Mouse (Mus musculus) heart, embryonic 10.5 days (tissue): Measurements from ENCODE around the gene Hpca. TPM values are rescaled to one million over a fixed set of nuclear protein-coding genes. Genes with fewer than 3 reads are reported as not detected.

Experiments
- DNase-seq: peaks from one replicate; pipeline ENCODE4 v3.0.0-alpha.2; 2017; ENCODE audit warnings: low spot score
- H3K27ac ChIP-seq: fragments of 300-500 bp; sonication (generic); 2 replicates; pipeline ENCODE4 v1.5.1; 2016; ENCODE audit warnings: mild to moderate bottlenecking
- H3K27me3 ChIP-seq: fragments of 300-500 bp; sonication (generic); 2 replicates; pipeline ENCODE4 v1.6.1; 2016; ENCODE audit warnings: mild to moderate bottlenecking; ENCODE audit not compliant: poor library complexity, insufficient read depth, severe bottlenecking
- H3K36me3 ChIP-seq: fragments of 300-500 bp; sonication (generic); 2 replicates; pipeline ENCODE4 v1.6.1; 2016; ENCODE audit warnings: mild to moderate bottlenecking, moderate library complexity
- H3K4me1 ChIP-seq: fragments of 300-500 bp; sonication (generic); 2 replicates; pipeline ENCODE4 v1.6.1; 2016; ENCODE audit warnings: mild to moderate bottlenecking
- H3K4me3 ChIP-seq: fragments of 300-500 bp; sonication (generic); 2 replicates; pipeline ENCODE4 v1.5.1; 2016; ENCODE audit warnings: mild to moderate bottlenecking, moderate library complexity
- H3K9me3 ChIP-seq: fragments of 300-500 bp; sonication (generic); 2 replicates; pipeline ENCODE4 v1.6.1; 2016; ENCODE audit warnings: mild to moderate bottlenecking, moderate library complexity
- WGBS: fragments of 180-500 bp; shearing (Covaris S2); methylation state at CpG from one replicate; pipeline ENCODE4 v1.1.7; 2016; 5-methylcytosine and 5-hydroxymethylcytosine counted together
- polyA plus RNA-seq: library from polyadenylated mRNA; unstranded; fragments of >200 nt; fragmentation: Nextera tagmentation; extraction: Ambion mirVana; gene quantifications from 2 replicates; pipeline ENCODE4 v1.2.1, GENCODE M21; 2016

The Hpca gene
- polyA plus RNA-seq, 1 experiment from 2014 or later, result 1.4 TPM

DNA sequence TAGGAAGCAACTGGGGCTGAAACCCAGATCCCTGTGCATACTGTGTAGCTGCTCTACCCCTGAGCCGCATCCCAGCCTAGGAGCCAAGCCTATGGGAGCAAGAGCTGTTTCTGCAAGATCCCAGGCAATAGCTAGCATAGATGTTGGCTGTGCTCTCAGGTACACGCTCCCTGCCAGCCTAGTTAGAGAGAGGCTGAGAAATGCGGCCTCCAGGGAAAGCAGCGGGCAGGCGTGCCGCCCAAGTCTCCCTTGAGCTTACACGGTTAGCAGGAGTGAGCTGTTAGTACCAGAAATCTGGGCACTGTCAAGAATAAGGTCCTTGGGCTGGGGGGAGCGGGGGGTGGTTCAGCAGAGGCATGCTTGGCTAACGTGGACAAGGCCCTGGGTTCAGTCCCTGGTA lies 36.9 kb downstream of the Hpca start:
- peaks cover 42% of the 10 kb centered on the region for H3K36me3 ChIP-seq
- WGBS, result 85% methylated on average over 9 of the region's 9 CpGs

DNA sequence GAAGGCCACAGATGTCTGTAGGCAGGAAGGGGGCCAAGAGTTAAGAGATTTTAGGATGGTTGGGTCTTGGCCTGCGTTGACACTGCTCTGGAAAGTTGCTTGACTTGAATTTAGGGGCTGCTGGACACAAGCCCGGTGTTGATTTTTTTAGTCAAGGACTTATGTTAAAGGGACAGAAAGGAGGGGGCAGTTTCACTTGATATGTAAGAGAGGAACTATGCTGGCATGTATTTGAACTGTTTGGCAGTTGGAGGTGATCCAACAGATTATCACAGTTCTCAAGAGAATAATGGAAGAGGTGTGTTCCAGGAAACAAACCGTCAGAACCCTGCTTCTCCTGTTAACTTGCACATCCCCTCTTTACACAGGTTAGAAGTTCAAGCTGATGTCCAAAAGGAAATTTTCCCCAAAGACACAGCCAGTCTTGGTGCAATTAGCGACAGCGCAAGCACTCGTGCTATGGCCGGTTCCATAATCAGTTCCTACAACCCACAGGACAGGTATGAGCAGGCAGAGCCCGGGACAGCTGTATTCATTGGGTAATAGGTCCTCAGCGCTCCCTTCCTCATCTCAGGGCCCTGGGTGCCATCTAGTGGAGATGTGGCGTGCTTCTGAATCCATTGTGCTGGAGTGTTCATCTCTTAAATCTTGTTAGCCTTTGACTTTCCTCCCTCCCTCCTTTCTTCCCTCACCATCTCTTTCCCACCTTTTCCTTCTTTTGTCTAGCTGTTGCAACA lies 39.3 kb downstream of the Hpca start:
- Histone ChIP-seq H3K4me1 (no peaks in the 10 kb centered on the region), H3K4me3 (no peak overlapping the region), H3K9me3 (0 out of 2 replicates have a peak, but pooled peaks cover 4% of the 10 kb centered on the region), H3K36me3 (peaks cover 65% of the 10 kb centered on the region), H3K27me3 (peaks cover 8% of the 10 kb centered on the region; the same call in 1 of the 2 replicates), H3K27ac (no peak overlapping the region)
- DNase-seq, result peak; percentile 83
- WGBS, result 54% methylated on average over 10 of the region's 10 CpGs

More for the DNA sequence above, 36.9 kb downstream of the Hpca start:
- Histone ChIP-seq H3K27ac (no peak overlapping the region), H3K4me3 (no peak overlapping the region), H3K9me3 (no peaks in the 10 kb centered on the region), H3K4me1 (no peaks in the 10 kb centered on the region), H3K27me3 (peaks cover 8% of the 10 kb centered on the region; the same call in 1 of the 2 replicates)
- no peak for DNase-seq

DNA sequence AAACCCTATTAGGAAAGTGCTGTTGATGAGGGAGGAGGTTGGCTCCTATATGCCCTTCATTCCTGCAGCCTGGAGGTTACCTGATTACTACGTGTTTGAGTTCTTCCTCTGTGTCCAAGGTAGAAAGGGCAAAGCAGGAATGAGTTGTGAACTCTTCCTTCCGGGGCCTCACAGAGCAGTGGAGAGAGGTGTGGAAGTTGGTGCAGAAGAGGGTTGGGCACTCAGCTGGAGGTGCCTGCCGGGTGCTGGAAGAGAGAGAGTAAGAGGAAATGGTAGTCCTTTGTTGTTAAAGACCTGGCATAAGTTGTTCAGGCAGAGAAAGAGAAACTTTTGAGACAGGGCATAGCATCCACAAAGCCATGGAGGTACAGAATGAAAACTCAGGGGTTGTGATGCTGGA lies 39.9 kb downstream of the Hpca start:
- 68% methylated on average over 3 of the region's 3 CpGs for WGBS

DNA sequence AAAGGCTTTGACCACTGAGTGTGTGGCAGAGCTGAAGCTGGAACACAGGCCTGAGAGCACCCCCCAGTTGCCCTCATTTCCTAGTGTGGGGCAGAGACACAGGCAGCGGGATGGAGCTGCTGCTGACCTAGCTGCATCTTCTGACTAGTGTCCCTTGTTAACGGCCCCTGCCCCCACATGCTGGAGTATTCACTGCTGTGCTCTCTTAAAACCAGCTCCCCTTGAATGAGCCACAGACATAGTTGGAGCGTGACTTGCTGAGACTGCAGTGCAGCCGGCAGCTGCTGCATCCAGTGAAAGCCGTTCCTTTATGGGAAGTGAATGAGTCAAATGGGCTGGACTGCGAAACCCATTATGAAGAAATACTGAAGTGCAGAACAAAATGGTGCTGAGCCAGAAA lies 40.3 kb downstream of the Hpca start:
- H3K27ac ChIP-seq, result no peak overlapping the region
- no peak overlapping the region for H3K4me3 ChIP-seq
- H3K9me3 ChIP-seq, result 0 out of 2 replicates have a peak, but pooled peaks cover 4% of the 10 kb centered on the region
- no peaks in the 10 kb centered on the region for H3K4me1 ChIP-seq
- H3K36me3 ChIP-seq, result peaks cover 73% of the 10 kb centered on the region
- 76% methylated on average over 6 of the region's 6 CpGs for WGBS
- peaks cover 1% of the 10 kb centered on the region; the same call in 1 of the 2 replicates for H3K27me3 ChIP-seq
- no peak for DNase-seq

More for the DNA sequence above, 39.9 kb downstream of the Hpca start:
- no peak overlapping the region for H3K4me3 ChIP-seq
- H3K27me3 ChIP-seq, result peaks cover 5% of the 10 kb centered on the region; the same call in 1 of the 2 replicates
- H3K36me3 ChIP-seq, result peaks cover 69% of the 10 kb centered on the region
- H3K27ac ChIP-seq, result no peak overlapping the region
- H3K9me3 ChIP-seq, result 0 out of 2 replicates have a peak, but pooled peaks cover 4% of the 10 kb centered on the region
- H3K4me1 ChIP-seq, result no peaks in the 10 kb centered on the region
- DNase-seq, result no peak

DNA sequence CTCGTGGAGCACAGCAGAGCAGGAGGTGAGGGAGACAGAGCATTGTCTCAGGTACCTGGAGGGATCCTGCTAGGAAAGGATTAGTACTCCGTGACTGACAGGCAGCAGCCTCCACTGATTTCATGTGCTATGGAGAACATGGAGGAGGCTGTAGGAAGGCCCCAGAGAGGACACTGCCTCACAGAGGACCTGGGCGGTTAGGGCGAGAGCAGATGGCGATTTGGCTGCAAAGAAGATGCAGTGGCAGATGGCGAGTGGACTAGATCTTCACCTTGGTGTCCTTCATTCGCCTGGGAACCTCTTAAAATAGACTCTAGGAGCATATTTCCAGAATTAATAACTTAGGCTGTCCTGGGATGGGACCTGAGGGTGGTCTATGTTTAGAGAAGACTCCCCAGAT lies 40.8 kb downstream of the Hpca start:
- Histone ChIP-seq H3K4me1 (no peaks in the 10 kb centered on the region), H3K27me3 (no peaks in the 10 kb centered on the region), H3K27ac (no peak overlapping the region), H3K36me3 (peaks cover 77% of the 10 kb centered on the region), H3K4me3 (no peak overlapping the region), H3K9me3 (0 out of 2 replicates have a peak, but pooled peaks cover 4% of the 10 kb centered on the region)
- DNase-seq, result no peak
- WGBS, result 83% methylated on average over 7 of the region's 7 CpGs

DNA sequence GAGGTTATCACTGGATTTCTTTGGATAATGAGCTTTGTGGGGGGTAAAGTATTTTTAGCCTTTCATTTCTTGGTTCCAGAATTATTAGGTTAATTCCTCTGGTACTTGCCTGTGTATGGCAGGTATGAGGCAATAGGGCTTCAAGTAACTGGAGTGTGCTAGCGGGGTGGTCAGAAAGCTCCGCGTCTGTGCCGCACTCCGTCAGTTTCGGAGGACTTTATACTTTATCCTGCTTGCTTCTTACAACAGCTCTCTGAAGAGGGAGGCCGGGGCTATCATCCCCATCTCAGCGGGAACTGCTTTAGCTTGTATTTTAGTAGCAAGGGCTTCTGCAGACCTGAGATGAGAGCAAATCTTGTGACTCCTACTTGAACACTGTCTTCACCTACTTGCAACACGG lies 42.7 kb downstream of the Hpca start:
- Histone ChIP-seq H3K27ac (no peak overlapping the region), H3K27me3 (no peaks in the 10 kb centered on the region), H3K36me3 (peaks cover 85% of the 10 kb centered on the region), H3K4me1 (no peaks in the 10 kb centered on the region), H3K4me3 (no peak overlapping the region), H3K9me3 (0 out of 2 replicates have a peak, but pooled peaks cover 4% of the 10 kb centered on the region)
- WGBS, result 89% methylated on average over 9 of the region's 9 CpGs
- no peak for DNase-seq

DNA sequence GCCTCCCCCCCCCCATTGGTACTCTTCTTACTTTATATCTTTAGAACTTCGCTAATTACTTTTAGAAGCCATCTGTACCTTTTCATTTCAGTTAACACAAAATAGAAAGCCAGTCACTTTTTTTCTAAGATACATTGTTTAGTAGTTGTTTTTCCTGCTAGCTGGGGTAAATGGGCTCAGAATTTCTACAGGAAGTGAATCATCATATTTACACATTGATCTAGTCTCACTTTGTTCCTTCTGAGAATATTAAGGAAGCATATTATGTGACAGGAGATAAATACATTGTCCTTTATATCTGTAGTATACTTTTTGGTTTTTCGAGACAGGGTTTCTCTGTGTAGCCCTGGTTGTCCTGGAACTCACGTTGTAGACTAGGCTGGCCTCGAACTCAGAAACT lies 53.0 kb downstream of the Hpca start:
- no peaks in the 10 kb centered on the region for H3K27me3 ChIP-seq
- H3K36me3 ChIP-seq, result peaks cover 6% of the 10 kb centered on the region; the same call in 1 of the 2 replicates
- H3K4me3 ChIP-seq, result no peak overlapping the region
- H3K9me3 ChIP-seq, result no peaks in the 10 kb centered on the region
- DNase-seq, result no peak
- no peak overlapping the region for H3K27ac ChIP-seq
- 95% methylated on average over 4 of the region's 4 CpGs for WGBS
- no peaks in the 10 kb centered on the region for H3K4me1 ChIP-seq

DNA sequence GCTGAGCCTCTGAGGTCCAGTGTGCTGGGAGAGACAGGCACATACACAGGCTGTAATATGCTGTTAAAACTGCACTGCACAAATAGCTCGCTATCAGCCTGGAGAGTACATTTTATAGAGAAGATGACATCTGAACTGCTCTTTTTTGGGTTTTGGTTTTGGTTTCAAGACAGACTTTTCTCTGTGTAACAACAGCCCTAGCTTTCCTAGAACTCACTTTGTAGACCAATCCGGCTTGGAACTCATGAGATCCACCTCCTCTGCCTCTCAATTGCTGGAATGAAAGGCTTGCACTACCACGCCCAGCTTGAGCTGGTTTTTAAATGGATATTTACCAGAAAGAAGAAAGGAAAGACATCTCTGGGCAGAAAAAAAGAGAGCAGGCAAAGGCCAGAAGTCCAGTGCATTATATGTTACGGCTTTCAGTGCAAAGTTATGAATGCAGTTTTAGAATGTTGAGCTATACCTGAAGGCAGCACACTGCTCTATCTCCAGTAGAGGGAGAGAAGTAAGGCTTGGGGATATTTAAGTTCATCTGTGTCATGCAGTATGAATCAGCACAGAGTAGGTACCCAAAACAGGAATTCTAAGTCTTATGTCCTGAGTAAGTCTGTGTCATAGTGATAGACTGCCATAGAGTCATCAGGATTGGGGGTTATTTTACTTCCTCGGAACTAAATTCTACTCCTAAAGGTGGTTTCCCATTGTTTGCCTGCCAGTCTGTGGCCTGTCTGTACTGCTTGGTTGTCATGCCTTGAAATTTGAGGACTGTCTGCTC lies 54.0 kb downstream of the Hpca start:
- Histone ChIP-seq H3K9me3 (no peaks in the 10 kb centered on the region), H3K4me1 (no peaks in the 10 kb centered on the region)
- WGBS, result 86% methylated on average over 5 of the region's 5 CpGs

DNA sequence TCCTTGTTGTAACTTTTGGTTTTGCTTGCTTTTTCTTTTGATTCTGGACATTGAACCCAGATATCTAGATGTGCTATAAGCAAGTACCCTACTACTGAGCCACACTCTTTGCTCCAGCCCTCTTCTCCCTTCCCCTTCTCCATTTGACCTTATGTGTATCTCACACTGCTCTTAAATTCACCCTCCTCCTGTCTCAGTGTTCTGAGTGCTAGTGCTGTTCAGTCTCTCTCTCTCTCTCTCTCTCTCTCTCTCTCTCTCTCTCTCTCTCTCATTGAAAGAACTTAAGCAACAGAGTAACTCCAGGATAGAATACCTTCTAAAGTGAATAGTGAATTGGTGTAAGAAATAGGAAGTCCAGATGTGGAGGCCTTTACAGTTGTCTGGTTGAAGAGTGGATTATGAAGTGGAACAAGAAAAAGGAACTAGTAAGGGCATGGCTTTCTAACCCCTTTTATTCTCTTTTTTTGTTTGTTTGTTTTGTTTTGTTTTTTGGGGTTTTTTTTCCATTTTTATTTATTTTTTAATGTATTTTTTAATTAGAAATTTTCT lies 56.1 kb downstream of the Hpca start:
- Histone ChIP-seq H3K36me3 (no peaks in the 10 kb centered on the region), H3K27ac (no peak overlapping the region), H3K27me3 (no peaks in the 10 kb centered on the region), H3K4me3 (no peak overlapping the region), H3K9me3 (no peaks in the 10 kb centered on the region), H3K4me1 (no peaks in the 10 kb centered on the region)
- no peak for DNase-seq

More for the DNA sequence above, 54.0 kb downstream of the Hpca start:
- no peak for DNase-seq
- Histone ChIP-seq H3K27me3 (no peaks in the 10 kb centered on the region), H3K4me3 (no peak overlapping the region), H3K36me3 (no peaks in the 10 kb centered on the region), H3K27ac (no peak overlapping the region)

DNA sequence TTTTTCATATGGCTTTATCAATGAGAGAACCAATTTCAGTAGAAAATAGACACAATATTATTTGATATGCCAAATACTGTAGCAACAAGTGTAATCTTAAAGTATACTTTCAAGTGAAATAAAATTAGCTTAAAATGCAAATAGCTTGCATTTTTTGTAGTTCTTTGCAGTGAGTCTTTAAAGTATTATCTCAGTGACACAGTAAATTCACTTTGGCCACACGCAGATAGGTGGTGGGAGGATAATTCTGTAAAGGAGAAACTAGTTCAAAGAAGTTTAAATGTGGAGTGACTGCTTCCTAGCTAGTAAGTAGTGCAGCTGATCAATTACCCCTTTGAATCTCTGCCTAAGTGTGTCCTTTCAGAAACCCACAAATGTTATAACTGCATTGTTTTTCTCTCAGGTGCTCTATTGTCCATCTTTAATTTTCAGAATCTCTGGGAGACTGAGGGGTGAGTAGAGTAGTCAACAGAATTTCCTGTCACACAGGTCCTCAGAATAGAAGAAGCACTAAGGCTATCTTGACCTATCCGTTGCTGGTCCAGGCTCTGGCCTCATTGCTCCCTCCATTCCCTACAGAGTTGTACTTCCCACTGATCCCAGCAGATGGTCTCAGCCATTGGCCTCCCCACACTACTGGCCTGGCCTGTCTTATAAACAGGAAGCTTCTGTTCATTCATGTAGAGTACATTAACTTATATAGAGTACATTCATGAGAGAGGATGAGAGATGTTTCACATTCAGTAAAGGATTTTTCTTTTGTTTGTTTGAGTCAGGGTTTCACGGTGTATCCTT lies 59.4 kb downstream of the Hpca start:
- WGBS, result 78% methylated on average over 3 of the region's 3 CpGs
- Histone ChIP-seq H3K4me3 (no peak overlapping the region), H3K4me1 (peaks cover 14% of the 10 kb centered on the region), H3K27me3 (no peaks in the 10 kb centered on the region), H3K27ac (no peak overlapping the region), H3K36me3 (no peaks in the 10 kb centered on the region), H3K9me3 (no peaks in the 10 kb centered on the region)
- DNase-seq, result no peak
